Mouse (Mus musculus) left cerebral cortex, adult 9 months (tissue): ENCODE measurements around the gene Fam83e.

Experiments
- DNase-seq, 2 experiments: peaks; one replicate each; pipeline ENCODE4 v3.0.0; 2022; ENCODE audit warnings: low spot score in 2 of 2

The Fam83e gene

GRCm38 (mm10) chr7:45715090-45715708, 5.8 kb upstream of the Fam83e start, which contains the start of gene Rpl18:
Gene Rpl18, plus strand, starts transcription at chr7:45715457.
- peak; percentile 97 to 99 for DNase-seq

- no peak for DNase-seq
Observed at GRCm38 (mm10) chr7:45715741-45716459, 5.1 kb upstream of the Fam83e start.

GRCm38 (mm10) chr7:45716460-45716857, 4.6 kb upstream of the Fam83e start:
- no peak for DNase-seq

- no peak for DNase-seq
Observed at GRCm38 (mm10) chr7:45716952-45717917, 3.8 kb upstream of the Fam83e start.

- DNase-seq = peak; percentile 96 to 99
Observed at GRCm38 (mm10) chr7:45717918-45718297, 3.1 kb upstream of the Fam83e start, which contains the start of gene Sphk2. Gene Sphk2, minus strand, starts transcription at chr7:45718002.

GRCm38 (mm10) chr7:45718331-45718730, 2.7 kb upstream of the Fam83e start:
- DNase-seq = no peak

- no peak for DNase-seq
Observed at GRCm38 (mm10) chr7:45719180-45719579, 1.8 kb upstream of the Fam83e start.

- no peak for DNase-seq
Observed at GRCm38 (mm10) chr7:45719738-45720412, 1.1 kb upstream of the Fam83e start.

GRCm38 (mm10) chr7:45721234-45721571, 191 bp downstream of the Fam83e start:
- no peak for DNase-seq

- DNase-seq = no peak
Observed at GRCm38 (mm10) chr7:45721642-45722347, 783 bp downstream of the Fam83e start.

GRCm38 (mm10) chr7:45722348-45722713, 1.3 kb downstream of the Fam83e start:
- DNase-seq = no peak

- no peak for DNase-seq
Observed at GRCm38 (mm10) chr7:45723301-45723700, 2.3 kb downstream of the Fam83e start.

GRCm38 (mm10) chr7:45723781-45724180, 2.8 kb downstream of the Fam83e start:
- no peak for DNase-seq

- no peak for DNase-seq
Observed at GRCm38 (mm10) chr7:45725151-45725550, 4.1 kb downstream of the Fam83e start.

- DNase-seq = no peak
Observed at GRCm38 (mm10) chr7:45725713-45726112, 4.7 kb downstream of the Fam83e start, which contains the start of gene Spaca4. Gene Spaca4, minus strand, starts transcription at chr7:45725813.

GRCm38 (mm10) chr7:45726419-45726818, 5.4 kb downstream of the Fam83e start:
- DNase-seq = no peak

GRCm38 (mm10) chr7:45727625-45728024, 6.6 kb downstream of the Fam83e start:
- no peak for DNase-seq

- DNase-seq = no peak
Observed at GRCm38 (mm10) chr7:45730727-45731431, 9.9 kb downstream of the Fam83e start.

GRCm38 (mm10) chr7:45733477-45733876, 12.5 kb downstream of the Fam83e start:
- DNase-seq = no peak

GRCm38 (mm10) chr7:45739162-45739763, 18.3 kb downstream of the Fam83e start:
- peak in 1 of 2 experiments; percentile 84 for DNase-seq
